Mouse (Mus musculus) midbrain, embryonic 13.5 days (tissue): ENCODE measurements around the gene Aldh1l2. TPM values are rescaled to one million over a fixed set of nuclear protein-coding genes. Genes with fewer than 3 reads are reported as not detected.

Source experiments
- ATAC-seq: fragments of 200-750 bp; cut with Nextera tagmentation; 2 replicates; pipeline ENCODE4 v1.8.0; 2017; ENCODE audit warnings: mild to moderate bottlenecking, moderate TSS enrichment, moderate library complexity
- H3K27ac ChIP-seq: fragments of 300-500 bp; sonication (generic); 2 replicates; pipeline ENCODE4 v1.5.1; 2015; ENCODE audit warnings: inconsistent platforms, mild to moderate bottlenecking, moderate library complexity
- H3K27me3 ChIP-seq: fragments of 300-500 bp; sonication (generic); 2 replicates; pipeline ENCODE4 v1.6.1; 2015; ENCODE audit warnings: mild to moderate bottlenecking, inconsistent platforms
- H3K36me3 ChIP-seq: fragments of 300-500 bp; sonication (generic); 2 replicates; pipeline ENCODE4 v1.6.1; 2015; ENCODE audit warnings: mild to moderate bottlenecking, inconsistent platforms
- H3K4me1 ChIP-seq: fragments of 300-500 bp; sonication (generic); replicated peaks from 2 replicates; pipeline ENCODE4 v1.6.1; 2015; ENCODE audit warnings: inconsistent platforms
- H3K4me2 ChIP-seq: fragments of 300-500 bp; sonication (generic); replicated peaks from 2 replicates; pipeline ENCODE4 v1.6.1; 2015; ENCODE audit warnings: moderate library complexity, mild to moderate bottlenecking, inconsistent platforms
- H3K4me3 ChIP-seq: fragments of 300-500 bp; sonication (generic); replicated peaks from 2 replicates; pipeline ENCODE4 v1.5.1; 2015; ENCODE audit warnings: mild to moderate bottlenecking, inconsistent platforms
- H3K9ac ChIP-seq: fragments of 300-500 bp; sonication (generic); replicated peaks from 2 replicates; pipeline ENCODE4 v1.6.1; 2015; ENCODE audit warnings: mild to moderate bottlenecking, inconsistent platforms
- H3K9me3 ChIP-seq: fragments of 300-500 bp; sonication (generic); 2 replicates; pipeline ENCODE4 v1.6.1; 2016; ENCODE audit warnings: mild to moderate bottlenecking, inconsistent platforms
- WGBS: fragments of 180-500 bp; shearing (Covaris S2); methylation state at CpG from one replicate; pipeline ENCODE4 v1.1.7; 2015; 5-methylcytosine and 5-hydroxymethylcytosine counted together
- polyA plus RNA-seq: library from polyadenylated mRNA; unstranded; fragments of >200 nt; fragmentation: Nextera tagmentation; extraction: Ambion mirVana; gene quantifications from 2 replicates; pipeline ENCODE4 v1.2.1, GENCODE M21; 2015

The Aldh1l2 gene
- 15.3 and 15.9 TPM in 2 replicates for polyA plus RNA-seq

GRCm38 (mm10) chr10:83533910-83534283 lies at the start of gene Aldh1l2:
Aldh1l2 (minus strand) TSS chr10:83534140.
- peak within 1 kb of the TSS; percentile 66 for H3K4me2 ChIP-seq
- H3K9ac ChIP-seq = peak within 1 kb of the TSS; percentile 87
- no peaks in the 10 kb centered on the region for H3K9me3 ChIP-seq
- H3K27ac ChIP-seq = peak within 1 kb of the TSS; percentile 83
- ATAC-seq = peak; percentile 99
- peak within 1 kb of the TSS; percentile 51 for H3K4me3 ChIP-seq
- H3K4me1 ChIP-seq = peaks cover 16% of the 10 kb centered on the region
- 0 out of 2 replicates have a peak, but pooled peaks cover 9% of the 10 kb centered on the region for H3K27me3 ChIP-seq
- H3K36me3 ChIP-seq = no peaks in the 10 kb centered on the region
- under 1% methylated on average over 21 of the region's 21 CpGs for WGBS

DNA sequence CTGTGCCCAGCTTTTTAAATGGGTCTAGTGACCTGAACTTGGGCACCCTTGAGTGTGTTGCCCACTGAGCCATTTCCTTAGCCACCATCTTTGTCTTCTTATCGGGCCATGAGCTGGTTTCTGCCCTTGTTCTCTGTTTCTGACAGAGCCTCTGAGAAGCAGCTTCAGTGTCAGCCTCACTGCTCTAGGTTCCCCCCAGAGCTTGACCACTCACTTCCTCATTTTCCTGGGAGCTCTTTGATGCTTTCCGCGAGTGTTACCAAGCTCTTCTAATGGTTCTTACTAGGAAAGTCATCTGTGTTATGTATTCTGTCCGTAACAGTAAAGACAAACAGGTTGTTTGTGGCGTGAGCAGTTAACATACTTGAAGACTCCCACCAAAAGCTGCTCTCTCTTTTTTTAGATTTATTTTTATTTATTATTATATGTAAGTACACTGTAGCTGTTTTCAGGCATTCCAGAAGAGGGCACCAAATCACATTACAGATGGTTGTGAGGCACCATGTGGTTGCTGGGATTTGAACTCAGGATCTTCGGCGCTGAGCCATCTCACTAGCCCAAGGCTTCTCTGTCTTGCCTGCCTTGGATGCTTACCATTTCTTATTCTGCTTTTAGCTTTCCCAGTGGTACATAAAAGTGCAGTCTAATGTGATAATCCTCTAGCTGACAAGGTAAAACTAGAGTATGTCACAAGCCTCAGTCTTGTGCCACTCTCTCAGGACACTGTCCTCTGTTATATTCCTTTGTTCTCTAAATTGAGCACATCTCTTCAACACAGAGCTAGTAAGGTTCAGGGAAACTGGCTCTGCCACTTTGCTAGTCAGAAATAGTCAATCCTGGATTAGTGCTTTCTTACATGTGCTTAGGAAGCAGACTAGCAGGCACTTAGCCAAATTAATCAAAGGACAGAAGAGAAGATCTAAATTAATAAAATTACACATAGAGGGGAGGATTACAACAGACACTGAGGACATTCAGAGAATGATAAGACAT lies 31.8 kb upstream of the Aldh1l2 start:
- Histone ChIP-seq H3K4me2 (no peak overlapping the region), H3K9ac (no peak overlapping the region), H3K4me3 (no peak overlapping the region), H3K9me3 (no peaks in the 10 kb centered on the region), H3K27me3 (no peaks in the 10 kb centered on the region), H3K36me3 (peaks cover 78% of the 10 kb centered on the region), H3K27ac (no peak overlapping the region), H3K4me1 (no peaks in the 10 kb centered on the region)
- 98% methylated on average over 7 of the region's 7 CpGs for WGBS
- ATAC-seq = no peak

GRCm38 (mm10) chr10:83563005-83563404 lies 29.1 kb upstream of the Aldh1l2 start:
- no peak overlapping the region for H3K4me2 ChIP-seq
- no peak overlapping the region for H3K4me3 ChIP-seq
- no peaks in the 10 kb centered on the region for H3K9me3 ChIP-seq
- no peak for ATAC-seq
- peaks cover 81% of the 10 kb centered on the region for H3K36me3 ChIP-seq
- no peaks in the 10 kb centered on the region for H3K27me3 ChIP-seq
- no peak overlapping the region for H3K27ac ChIP-seq
- no peak overlapping the region for H3K9ac ChIP-seq
- no peaks in the 10 kb centered on the region for H3K4me1 ChIP-seq

GRCm38 (mm10) chr10:83545341-83545740 lies 11.4 kb upstream of the Aldh1l2 start:
- H3K27me3 ChIP-seq = no peaks in the 10 kb centered on the region; the same call in 1 of the 2 replicates
- WGBS = 85% methylated on average over 3 of the region's 3 CpGs
- H3K4me3 ChIP-seq = peak overlapping the region; percentile 85; the same call in 1 of the 2 replicates
- no peaks in the 10 kb centered on the region for H3K9me3 ChIP-seq
- H3K4me2 ChIP-seq = peak overlapping the region; percentile 59
- peaks cover 23% of the 10 kb centered on the region for H3K4me1 ChIP-seq
- H3K36me3 ChIP-seq = peaks cover 9% of the 10 kb centered on the region
- no peak overlapping the region for H3K9ac ChIP-seq
- H3K27ac ChIP-seq = no peak overlapping the region
- ATAC-seq = no peak

DNA sequence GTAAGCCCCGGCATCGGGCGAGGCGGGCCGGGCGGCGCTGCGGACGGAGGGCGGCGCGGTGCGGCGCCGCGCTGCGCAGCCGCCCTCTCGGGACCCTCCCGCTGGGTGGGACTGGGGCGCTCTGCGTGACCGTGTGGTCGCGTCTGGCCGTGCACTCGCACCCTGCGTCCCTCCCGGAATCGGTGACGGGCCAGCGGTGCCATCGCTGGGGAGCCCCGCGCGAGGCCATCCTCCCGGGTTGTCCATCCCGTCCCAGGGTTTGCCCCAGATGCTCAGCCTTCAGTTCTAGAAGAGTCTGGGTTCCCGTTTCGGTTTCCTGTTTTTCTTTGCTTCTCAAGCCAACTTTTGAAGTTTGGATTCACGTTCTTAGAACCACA lies 10.2 kb upstream of the Aldh1l2 start:
- Histone ChIP-seq H3K4me2 (peak overlapping the region; percentile 59), H3K27ac (peak overlapping the region; percentile 92), H3K4me1 (peaks cover 23% of the 10 kb centered on the region), H3K36me3 (no peaks in the 10 kb centered on the region), H3K27me3 (no peaks in the 10 kb centered on the region; the same call in 1 of the 2 replicates), H3K9ac (peak overlapping the region; percentile 91), H3K9me3 (no peaks in the 10 kb centered on the region), H3K4me3 (peak overlapping the region; percentile 85)
- under 1% methylated on average over 37 of the region's 41 CpGs for WGBS
- ATAC-seq = peak; percentile 94; the same call in 1 of the 2 replicates

DNA sequence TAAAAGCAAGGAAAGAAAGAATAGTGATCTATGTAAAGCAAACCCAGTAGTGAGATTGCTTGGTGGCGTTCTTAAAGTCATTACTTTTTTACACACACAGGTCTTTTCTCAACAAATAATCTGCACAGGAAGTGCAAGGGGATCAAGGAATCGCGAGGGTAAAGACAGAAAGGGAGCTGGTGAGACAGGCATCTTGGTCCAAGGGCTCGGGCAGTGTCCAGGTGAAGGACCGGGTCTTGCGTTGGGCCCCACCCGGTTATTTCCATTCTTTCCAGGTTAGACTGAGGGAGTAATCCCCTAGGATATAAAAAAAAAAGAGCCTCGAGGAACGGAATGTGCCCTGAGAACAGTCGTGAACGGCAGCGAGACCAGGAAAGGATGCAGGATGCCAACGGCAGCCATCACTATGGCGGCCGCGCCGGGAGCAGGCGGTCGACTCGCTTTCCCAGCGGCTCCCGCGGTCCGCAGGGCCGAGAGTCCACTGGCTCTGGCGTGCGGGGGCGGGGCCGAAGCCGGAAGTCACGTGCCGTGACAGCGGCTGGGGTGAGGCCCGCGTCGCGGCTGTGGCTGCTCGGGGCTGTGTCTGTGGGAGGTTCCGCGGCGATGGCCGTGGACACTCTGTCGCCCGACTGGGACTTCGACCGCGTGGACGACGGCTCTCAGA lies 9.6 kb upstream of the Aldh1l2 start, which contains the start of gene Washc4:
Gene Washc4, plus strand, starts transcription at position 314 of the 664 bp plus-strand sequence.
- Histone ChIP-seq H3K4me1 (peaks cover 23% of the 10 kb centered on the region), H3K4me3 (peak within 1 kb of the TSS; percentile 85), H3K9me3 (no peaks in the 10 kb centered on the region), H3K27ac (peak within 1 kb of the TSS; percentile 92), H3K27me3 (no peaks in the 10 kb centered on the region; the same call in 1 of the 2 replicates), H3K36me3 (no peaks in the 10 kb centered on the region), H3K9ac (peak within 1 kb of the TSS; percentile 91), H3K4me2 (peak within 1 kb of the TSS; percentile 59)
- WGBS = 1% methylated on average over 49 of the region's 49 CpGs
- ATAC-seq = peak; percentile 100

- 83% methylated on average over 7 of the region's 7 CpGs for WGBS
- peaks cover 3% of the 10 kb centered on the region; the same call in 1 of the 2 replicates for H3K27me3 ChIP-seq
- H3K4me3 ChIP-seq = no peak overlapping the region
- no peak overlapping the region for H3K4me2 ChIP-seq
- no peaks in the 10 kb centered on the region for H3K36me3 ChIP-seq
- H3K9ac ChIP-seq = no peak overlapping the region
- H3K4me1 ChIP-seq = peaks cover 23% of the 10 kb centered on the region
- H3K9me3 ChIP-seq = no peaks in the 10 kb centered on the region
- H3K27ac ChIP-seq = no peak overlapping the region
- no peak for ATAC-seq
Observed at GRCm38 (mm10) chr10:83542241-83542640, 8.3 kb upstream of the Aldh1l2 start.

DNA sequence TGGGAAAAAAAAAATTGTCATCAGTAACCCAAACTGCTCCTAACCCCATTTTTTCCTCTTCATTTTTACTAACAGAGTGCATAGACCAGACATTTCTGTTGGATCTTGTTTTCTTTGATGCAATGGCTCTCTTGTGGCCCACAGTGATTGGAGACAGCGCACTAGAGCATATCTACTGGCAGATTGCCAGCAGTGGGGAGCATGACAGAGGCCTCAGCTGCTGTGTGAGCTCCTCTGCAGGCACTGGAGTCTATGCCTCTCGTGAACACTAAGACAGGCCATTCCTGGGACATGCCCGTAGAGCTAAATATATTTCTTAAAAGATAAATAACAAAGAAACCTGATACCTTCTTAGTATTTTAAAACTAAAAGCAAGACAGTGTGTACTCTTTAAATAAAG lies 6.2 kb upstream of the Aldh1l2 start:
- WGBS = 68% methylated on average over 3 of the region's 3 CpGs
- Histone ChIP-seq H3K27ac (no peak overlapping the region), H3K36me3 (no peaks in the 10 kb centered on the region), H3K9ac (no peak overlapping the region), H3K4me1 (peaks cover 9% of the 10 kb centered on the region), H3K27me3 (peaks cover 3% of the 10 kb centered on the region; the same call in 1 of the 2 replicates), H3K4me2 (no peak overlapping the region), H3K9me3 (no peaks in the 10 kb centered on the region), H3K4me3 (no peak overlapping the region)
- ATAC-seq = no peak

GRCm38 (mm10) chr10:83539311-83539980 lies 5.5 kb upstream of the Aldh1l2 start:
- Histone ChIP-seq H3K36me3 (no peaks in the 10 kb centered on the region), H3K27me3 (peaks cover 8% of the 10 kb centered on the region; the same call in 1 of the 2 replicates), H3K9me3 (no peaks in the 10 kb centered on the region), H3K4me2 (no peak overlapping the region), H3K4me3 (no peak overlapping the region), H3K9ac (no peak overlapping the region), H3K27ac (no peak overlapping the region), H3K4me1 (peaks cover 2% of the 10 kb centered on the region)
- 71% methylated on average over 6 of the region's 6 CpGs for WGBS
- no peak for ATAC-seq

DNA sequence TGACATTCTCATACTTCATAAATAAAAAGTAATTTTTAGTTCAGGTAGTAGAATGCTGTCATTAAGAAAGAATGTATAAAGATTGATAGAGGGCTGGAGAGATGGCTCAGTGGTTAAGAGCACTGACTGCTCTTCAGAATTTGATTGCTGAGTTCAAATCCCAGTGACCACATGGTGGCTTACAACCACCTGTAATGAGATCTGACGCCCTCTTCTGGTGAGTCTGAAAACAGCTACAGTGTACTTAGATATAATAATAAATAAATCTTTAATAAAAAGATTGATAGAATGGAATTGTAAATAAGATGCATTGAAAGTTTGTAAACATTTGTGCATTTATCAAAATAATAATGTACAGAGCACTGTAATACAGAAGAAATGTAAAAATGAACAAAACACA lies 2.5 kb upstream of the Aldh1l2 start:
- no peak for ATAC-seq

DNA sequence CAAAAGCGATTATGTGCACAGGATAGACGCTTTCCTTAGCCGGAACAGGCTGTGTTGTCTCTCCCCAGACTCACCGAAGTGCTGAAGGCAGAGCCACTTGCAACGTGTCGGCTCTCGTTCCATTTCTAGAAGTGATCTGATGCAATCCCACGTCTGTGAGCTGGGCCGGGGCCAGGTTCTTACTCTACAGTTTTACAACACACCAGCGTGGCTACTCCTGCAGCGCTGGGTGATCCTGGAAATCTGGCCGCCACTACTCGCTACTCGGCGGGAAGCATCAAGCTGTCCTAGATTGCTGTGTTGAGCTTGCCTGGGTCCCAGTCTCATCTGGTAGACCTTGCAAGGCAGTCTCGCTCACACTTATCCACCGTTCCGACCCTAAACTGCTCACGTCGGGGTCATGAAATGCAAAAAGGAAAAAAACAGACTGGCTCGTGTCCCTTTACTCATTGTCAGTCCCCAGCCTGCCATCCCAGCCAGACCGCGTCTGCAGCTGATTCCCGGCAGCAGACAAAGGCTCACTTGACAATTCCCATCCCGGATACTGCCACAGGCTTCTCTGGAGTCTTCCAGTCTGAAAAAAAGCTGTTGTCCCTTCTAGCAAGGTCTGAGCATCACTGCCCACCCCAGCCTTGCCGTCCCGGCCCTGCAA lies 556 bp downstream of the Aldh1l2 start:
- ATAC-seq = peak; percentile 78; the same call in 1 of the 2 replicates
- Histone ChIP-seq H3K27me3 (0 out of 2 replicates have a peak, but pooled peaks cover 8% of the 10 kb centered on the region), H3K4me3 (peak overlapping the region; percentile 51), H3K27ac (peak overlapping the region; percentile 83), H3K4me2 (peak overlapping the region; percentile 66), H3K9me3 (no peaks in the 10 kb centered on the region), H3K9ac (peak overlapping the region; percentile 87), H3K4me1 (peaks cover 16% of the 10 kb centered on the region), H3K36me3 (no peaks in the 10 kb centered on the region)
- WGBS = 3% methylated on average over 27 of the region's 27 CpGs

More for the DNA sequence above, 2.5 kb upstream of the Aldh1l2 start:
- no peak overlapping the region for H3K4me2 ChIP-seq
- no peaks in the 10 kb centered on the region for H3K36me3 ChIP-seq
- H3K4me3 ChIP-seq = no peak overlapping the region
- 13% methylated on average over 1 of the region's 1 CpGs for WGBS
- no peaks in the 10 kb centered on the region for H3K9me3 ChIP-seq
- peaks cover 16% of the 10 kb centered on the region for H3K4me1 ChIP-seq
- no peak overlapping the region for H3K9ac ChIP-seq
- H3K27me3 ChIP-seq = peaks cover 9% of the 10 kb centered on the region; the same call in 1 of the 2 replicates
- H3K27ac ChIP-seq = no peak overlapping the region
